Mouse (Mus musculus) cortical plate, adult 2 months (tissue): ENCODE results near the gene Kiss1r.

Source experiments
- CTCF ChIP-seq: fragments of 200-500 bp; IDR thresholded peaks from 2 replicates; pipeline ENCODE4 v1.5.1; 2011; ENCODE audit warnings: mild to moderate bottlenecking, control low read depth, low read length; ENCODE audit not compliant: insufficient read depth; ENCODE audit errors: extremely low read depth
- POLR2A ChIP-seq: fragments of 200-500 bp; IDR thresholded peaks from 2 replicates; pipeline ENCODE4 v1.6.1; 2011; ENCODE audit warnings: mild to moderate bottlenecking, low read length, control low read depth; ENCODE audit not compliant: insufficient read depth; ENCODE audit errors: extremely low read depth

DNA sequence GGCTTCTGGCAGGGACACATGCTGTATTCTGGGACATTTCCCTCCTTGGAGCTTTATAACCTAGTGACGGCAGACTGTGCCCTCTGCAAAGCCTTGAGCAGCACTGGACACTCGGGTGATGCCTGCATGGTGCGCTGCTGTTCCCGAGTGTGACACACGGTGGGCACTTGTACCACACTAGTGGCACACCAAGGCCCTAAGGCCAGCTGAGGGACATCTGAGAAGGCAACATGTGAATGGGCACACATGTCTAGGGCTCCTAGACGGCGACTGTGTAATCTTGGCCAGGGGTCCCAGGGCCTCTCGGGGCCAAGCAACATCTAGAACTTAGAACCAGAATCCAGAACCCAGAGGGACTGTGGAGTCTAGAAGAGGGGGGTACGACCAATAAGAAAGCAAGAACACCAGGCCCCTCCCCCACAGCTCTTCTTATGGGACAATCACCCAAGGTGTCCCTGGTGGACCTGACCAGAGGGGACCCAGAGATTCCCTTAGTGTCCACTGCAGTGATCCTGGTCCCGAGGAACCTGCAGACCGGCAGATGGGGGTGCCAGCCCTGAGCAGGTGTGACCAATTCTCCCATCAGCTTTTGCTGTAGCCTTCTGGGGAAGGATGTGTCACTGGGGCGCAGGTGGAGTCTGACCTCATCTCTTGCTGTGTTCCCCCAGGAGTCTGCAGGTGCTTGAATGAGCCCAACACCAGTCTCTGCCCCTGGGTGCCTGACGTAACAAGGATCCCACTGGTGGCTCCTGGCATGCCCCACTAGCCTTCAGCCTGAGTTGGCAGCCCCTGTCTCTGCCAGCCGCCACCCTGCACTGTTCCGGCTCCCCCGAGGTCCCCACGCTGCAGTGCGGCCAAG is 13.4 kb downstream of the Kiss1r start:
- TF ChIP-seq POLR2A (no peak), CTCF (no peak)
